Comparison of ENCODE assay signal across 31 mouse cellular contexts in genomic region chr12:119467656-119468055, GRCm38 (mm10).
"Had no signal": no experiment of that assay in that cellular context is flagged by ENCODE, and none has a peak within 500 bp of the region (broad histone marks: within the 10 kb centered on the region; RNA-seq: fewer than 3 reads in every experiment).

No protein-coding gene starts in this region.

- H3K4me2 ChIP-seq: limb, embryonic 12.5 days; limb, embryonic 13.5 days; limb, embryonic 15.5 days; liver, embryonic 11.5 days; liver, embryonic 12.5 days; liver, embryonic 13.5 days; liver, embryonic 15.5 days; lung, embryonic 14.5 days; lung, embryonic 15.5 days; midbrain, embryonic 12.5 days; midbrain, embryonic 13.5 days; midbrain, embryonic 15.5 days; neural tube, embryonic 12.5 days; neural tube, embryonic 13.5 days had no signal

- H3K27me3 ChIP-seq: limb, embryonic 12.5 days; limb, embryonic 13.5 days; limb, embryonic 15.5 days; liver, embryonic 12.5 days; liver, embryonic 13.5 days; liver, embryonic 15.5 days; lung, embryonic 15.5 days; megakaryocyte, embryonic 14.5 days; midbrain, embryonic 12.5 days; midbrain, embryonic 13.5 days; midbrain, embryonic 15.5 days; neural tube, embryonic 12.5 days; neural tube, embryonic 13.5 days had no signal

- H3K4me1 ChIP-seq: limb, embryonic 10.5 days; limb, embryonic 12.5 days; limb, embryonic 13.5 days; limb, embryonic 15.5 days; liver, embryonic 12.5 days; liver, embryonic 13.5 days; liver, embryonic 15.5 days; lung, embryonic 15.5 days; megakaryocyte, embryonic 14.5 days; midbrain, embryonic 15.5 days; neural tube, embryonic 12.5 days; neural tube, embryonic 13.5 days had no signal

- H3K36me3 ChIP-seq: limb, embryonic 10.5 days; limb, embryonic 12.5 days; limb, embryonic 13.5 days; limb, embryonic 15.5 days; liver, embryonic 12.5 days; liver, embryonic 13.5 days; liver, embryonic 15.5 days; lung, embryonic 15.5 days; midbrain, embryonic 10.5 days; midbrain, embryonic 12.5 days; midbrain, embryonic 13.5 days; midbrain, embryonic 15.5 days; neural tube, embryonic 12.5 days; neural tube, embryonic 13.5 days had no signal

- ATAC-seq: liver, embryonic 12.5 days; liver, postnatal 0 days; lung, postnatal 0 days; midbrain, embryonic 13.5 days; midbrain, embryonic 15.5 days; midbrain, embryonic 16.5 days had no signal

- H3K4me3 ChIP-seq: limb, embryonic 10.5 days; limb, embryonic 12.5 days; limb, embryonic 13.5 days; limb, embryonic 15.5 days; liver, embryonic 12.5 days; liver, embryonic 13.5 days; liver, embryonic 15.5 days; lung, embryonic 15.5 days; megakaryocyte, embryonic 14.5 days; midbrain, embryonic 10.5 days; midbrain, embryonic 12.5 days; midbrain, embryonic 13.5 days; midbrain, embryonic 15.5 days; myocyte; neural tube, embryonic 12.5 days; neural tube, embryonic 13.5 days had no signal

- DNase-seq: left cerebral cortex, postnatal 4 days; liver; liver, embryonic 13.5 days; liver, postnatal 0 days; lung, adult 18-20 months; lung, adult 2 months; lung, embryonic 14.5 days; lung, postnatal 10 days; lung, postnatal 14 days; lung, postnatal 36 days; lung, postnatal 4 days had no signal

- H3K9me3 ChIP-seq: limb, embryonic 10.5 days; limb, embryonic 12.5 days; limb, embryonic 13.5 days; limb, embryonic 15.5 days; liver, embryonic 12.5 days; liver, embryonic 13.5 days; liver, embryonic 15.5 days; lung, embryonic 15.5 days; megakaryocyte, embryonic 14.5 days; midbrain, embryonic 10.5 days; midbrain, embryonic 12.5 days; midbrain, embryonic 13.5 days; midbrain, embryonic 15.5 days; neural tube, embryonic 12.5 days; neural tube, embryonic 13.5 days had no signal

- H3K27ac ChIP-seq: limb, embryonic 10.5 days; limb, embryonic 12.5 days; limb, embryonic 13.5 days; limb, embryonic 15.5 days; liver, embryonic 12.5 days; liver, embryonic 13.5 days; liver, embryonic 14.5 days; liver, embryonic 15.5 days; lung, embryonic 15.5 days; macrophage; midbrain, embryonic 10.5 days; midbrain, embryonic 12.5 days; midbrain, embryonic 13.5 days; midbrain, embryonic 15.5 days; neural tube, embryonic 12.5 days; neural tube, embryonic 13.5 days had no signal

- H3K9ac ChIP-seq: limb, embryonic 12.5 days; limb, embryonic 13.5 days; limb, embryonic 15.5 days; liver, embryonic 12.5 days; liver, embryonic 13.5 days; liver, embryonic 14.5 days; liver, embryonic 15.5 days; liver, postnatal 0 days; lung, embryonic 14.5 days; lung, embryonic 15.5 days; midbrain, embryonic 12.5 days; midbrain, embryonic 13.5 days; midbrain, embryonic 15.5 days; neural tube, embryonic 12.5 days; neural tube, embryonic 13.5 days had no signal
